Mouse (Mus musculus) heart, postnatal 36 days (tissue): ENCODE measurements around the gene Col9a1. TPM values are rescaled to one million over a fixed set of nuclear protein-coding genes. Genes with fewer than 3 reads are reported as not detected.

Experiments used
- DNase-seq, 2 experiments: peaks; one replicate each; pipeline ENCODE4 v3.0.0; 2021 to 2022
- intact Hi-C: fragments of 180-260 bp; cut with DNase I; formaldehyde crosslinking; loops from one replicate; pipeline ENCODE4 v1.15.1; 2025
- total RNA-seq, 2 experiments: library from RNA; stranded (reverse); gene quantifications; 2 replicates each; pipeline ENCODE4 v1.2.3; 2021

The Col9a1 gene
- total RNA-seq, 2 experiments from 2014 or later, result 0.08 TPM; not detected in 1

DNA sequence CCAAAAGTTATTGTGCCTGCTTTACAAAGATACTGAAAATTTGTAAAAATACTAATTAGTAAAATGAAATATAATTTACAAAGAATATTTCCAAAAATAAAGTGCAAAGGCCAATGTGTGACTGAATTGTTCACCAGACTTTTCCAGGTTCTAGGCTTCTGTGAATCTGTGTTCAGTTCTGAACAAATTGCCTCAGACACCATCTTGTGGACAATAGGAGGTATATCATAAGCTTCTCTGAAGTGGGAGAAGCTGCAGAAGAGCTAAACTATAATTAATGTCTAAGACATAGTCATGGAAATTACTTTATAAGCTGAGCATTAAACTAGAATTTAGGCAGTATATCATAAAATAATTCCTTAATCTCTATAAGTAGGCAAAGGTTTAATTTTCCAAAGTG lies 83.8 kb downstream of the Col9a1 start:
- intact Hi-C loops, result no loop called here
- DNase-seq, result no peak

DNA sequence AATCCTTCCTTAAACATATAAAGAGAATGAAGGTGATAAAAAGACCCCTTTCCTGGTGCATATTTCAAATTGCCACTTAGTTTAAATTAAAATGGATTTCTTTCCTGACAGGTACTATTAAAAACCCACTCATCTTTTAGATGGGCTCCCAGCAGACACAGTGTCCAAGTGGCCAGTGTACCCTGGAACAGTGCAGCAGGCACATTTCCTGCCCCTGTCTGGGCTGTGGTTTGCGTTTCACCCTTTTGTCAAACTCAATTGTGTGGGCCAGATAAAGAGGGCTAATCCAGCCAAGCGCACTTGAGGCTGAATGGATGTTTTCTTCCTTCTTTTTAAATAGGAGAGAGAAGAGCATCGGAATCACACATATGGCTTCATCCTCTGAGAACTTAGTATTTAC lies 89.6 kb downstream of the Col9a1 start:
- intact Hi-C loops, result no loop called here
- DNase-seq, result no peak

DNA sequence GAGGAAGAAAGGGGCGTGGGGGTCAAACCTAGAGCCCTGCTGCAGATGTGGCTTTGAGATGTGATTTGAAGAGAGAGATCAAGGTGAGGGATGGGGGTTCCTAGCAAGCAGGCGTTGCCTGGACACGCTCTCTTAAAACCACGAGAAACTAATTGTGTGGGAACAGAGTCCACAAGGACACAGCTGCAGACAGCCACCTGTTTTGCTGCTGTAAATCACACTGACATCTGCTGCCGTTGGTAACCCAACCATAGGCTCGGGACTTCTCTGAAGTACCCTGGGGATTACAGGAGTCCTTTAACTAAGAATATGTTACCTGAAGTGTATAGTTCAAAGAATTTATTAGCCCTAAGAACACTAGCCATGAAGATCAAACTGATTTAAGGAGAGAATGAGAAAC lies 109.0 kb downstream of the Col9a1 start:
- DNase-seq, result no peak
- intact Hi-C loops, result no loop called here

- DNase-seq, result no peak
Measured at GRCm38 (mm10) chr1:24292515-24292914, 115.1 kb downstream of the Col9a1 start.

DNA sequence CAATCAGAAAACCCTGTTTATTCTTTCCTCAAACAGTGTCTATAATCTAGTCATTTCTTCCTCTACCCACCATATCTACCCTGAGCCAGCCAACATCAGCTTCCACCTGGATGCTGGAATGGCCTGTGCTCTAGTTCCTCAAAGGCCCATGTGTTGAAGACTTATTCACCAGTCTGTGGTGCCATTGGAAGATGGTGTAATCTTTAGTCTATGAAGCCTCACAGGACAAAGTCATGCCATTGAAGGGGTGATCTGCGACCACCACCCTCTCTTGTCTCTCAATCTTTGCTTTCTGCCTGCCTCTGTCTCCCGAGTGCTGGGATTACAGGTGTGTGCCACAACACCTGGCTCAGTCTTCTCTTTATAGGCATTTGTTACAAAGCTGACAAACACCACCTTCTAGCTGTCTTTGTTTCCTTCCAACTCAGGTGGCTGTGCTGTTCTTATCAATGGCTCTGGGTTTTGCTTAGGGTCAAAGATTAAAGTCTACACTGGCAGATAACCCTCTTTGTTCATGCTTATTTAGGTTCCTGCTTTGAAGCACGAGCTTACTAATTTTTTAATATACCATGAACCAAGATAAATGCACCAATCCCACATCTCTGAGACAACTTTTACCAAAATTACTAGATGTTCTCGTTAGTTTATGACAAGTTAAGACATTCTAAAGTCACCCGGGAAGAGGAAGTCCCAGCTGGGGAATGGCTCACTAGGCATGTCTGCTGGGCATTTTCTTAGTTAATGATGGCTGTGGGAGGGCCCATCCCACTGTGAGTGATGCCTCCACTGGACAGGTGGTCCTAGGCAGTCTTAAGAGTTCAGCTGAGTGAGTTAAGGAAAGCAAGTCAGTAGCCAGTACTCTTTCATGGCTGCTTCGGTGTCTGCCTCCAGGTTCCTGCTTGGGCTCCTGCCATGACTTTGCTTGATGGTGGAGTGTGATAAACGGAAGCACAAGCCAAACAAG lies 117.9 kb downstream of the Col9a1 start:
- DNase-seq, result no peak
- intact Hi-C loops, result no loop called here

More at GRCm38 (mm10) chr1:24292515-24292914, 115.1 kb downstream of the Col9a1 start:
- intact Hi-C loops, result no loop called here

- intact Hi-C loops, result no loop called here
- DNase-seq, result no peak
Measured at GRCm38 (mm10) chr1:24300700-24301099, 123.3 kb downstream of the Col9a1 start.

Other genes starting within 250 kb of the Col9a1 start
- 10 to 100 TPM; 72.0 to 84.4 TPM for gene Sdhaf4, start 172.0 kb upstream of the Col9a1 start, total RNA-seq
- gene Fam135a, start 77.3 kb upstream of the Col9a1 start, total RNA-seq, result 10 to 100 TPM; 19.6 to 23.7 TPM